Mouse (Mus musculus): ENCODE measurements around the gene Naa16.

GRCm38 (mm10) chr14:79291629-79292028 lies 98.9 kb downstream of the Naa16 start:
- no peak for TF ChIP-seq CTCF (IDR thresholded peaks at IDR 0.05; ENCODE audit: low read depth)
- no peak for TF ChIP-seq EP300 (IDR thresholded peaks at IDR 0.05; ENCODE audit: low read depth)

All from heart, postnatal 0 days (tissue).